Comparison of ENCODE assay signal across 14 mouse cellular contexts in genomic region chr15:64578991-64579390, GRCm38 (mm10).
DNase-seq lines count a peak whose midpoint lies in the region; ATAC-seq and TF ChIP-seq lines count a peak whose summit lies in the region.
"Had no signal": no experiment of that assay in that cellular context is flagged by ENCODE, and none has a peak within 500 bp of the region (broad histone marks: within the 10 kb centered on the region; RNA-seq: fewer than 3 reads in every experiment).

No protein-coding gene starts in this region.

- no peaks in the 10 kb centered on the region for H3K9me3 ChIP-seq in forebrain, embryonic 15.5 days
- no peaks in the 10 kb centered on the region for H3K9me3 ChIP-seq in forebrain, embryonic 14.5 days (replicated peaks; ENCODE audit: control insufficient read depth, low read length)
- H3K9me3 ChIP-seq in midbrain, embryonic 13.5 days: no peaks in the 10 kb centered on the region
- H3K9me3 ChIP-seq: heart, embryonic 10.5 days; liver, embryonic 13.5 days had no signal

- H3K4me1 ChIP-seq in forebrain, embryonic 15.5 days: no peaks in the 10 kb centered on the region
- H3K4me1 ChIP-seq in forebrain, embryonic 14.5 days (ENCODE audit: control insufficient read depth, insufficient read depth, low read length): no peaks in the 10 kb centered on the region
- peaks cover 7% of the 10 kb centered on the region for H3K4me1 ChIP-seq in midbrain, embryonic 13.5 days (replicated peaks)
- no peaks in the 10 kb centered on the region for H3K4me1 ChIP-seq in lung, adult 2 months (ENCODE audit: control insufficient read depth, insufficient read depth, low read length)
- H3K4me1 ChIP-seq: liver, embryonic 13.5 days had no signal

- H3K36me3 ChIP-seq in forebrain, embryonic 15.5 days: no peaks in the 10 kb centered on the region
- no peaks in the 10 kb centered on the region for H3K36me3 ChIP-seq in forebrain, embryonic 14.5 days (ENCODE audit: control insufficient read depth, insufficient read depth, low read length)
- H3K36me3 ChIP-seq in midbrain, embryonic 13.5 days: no peaks in the 10 kb centered on the region
- H3K36me3 ChIP-seq: heart, embryonic 10.5 days; liver, embryonic 13.5 days had no signal

- no peak overlapping the region for H3K4me2 ChIP-seq in forebrain, embryonic 15.5 days (replicated peaks)
- H3K4me2 ChIP-seq in forebrain, embryonic 14.5 days (ENCODE audit: low read length): no peak overlapping the region
- no peak overlapping the region for H3K4me2 ChIP-seq in midbrain, embryonic 13.5 days (replicated peaks)
- H3K4me2 ChIP-seq: liver, embryonic 13.5 days had no signal

- TF ChIP-seq CTCF in lung, adult 2 months (IDR thresholded peaks at IDR 0.05; ENCODE audit: insufficient read depth, low read length): no peak

- TF ChIP-seq POLR2A in lung, adult 2 months (IDR thresholded peaks at IDR 0.05; ENCODE audit: borderline replicate concordance, extremely low read depth, low read depth, low read length): no peak

- no peak overlapping the region for H3K9ac ChIP-seq in forebrain, embryonic 15.5 days (replicated peaks)
- H3K9ac ChIP-seq in forebrain, embryonic 14.5 days (ENCODE audit: low read length): no peak overlapping the region
- no peak overlapping the region for H3K9ac ChIP-seq in midbrain, embryonic 13.5 days (replicated peaks)
- H3K9ac ChIP-seq: liver, embryonic 13.5 days had no signal

- WGBS in forebrain, embryonic 15.5 days: 24% methylated on average over 4 of the region's 4 CpGs
- 39% methylated on average over 4 of the region's 4 CpGs for WGBS in forebrain, embryonic 14.5 days
- 50% methylated on average over 4 of the region's 4 CpGs for WGBS in midbrain, embryonic 13.5 days
- 33% methylated on average over 4 of the region's 4 CpGs for WGBS in lung, adult 2 months

- H3K4me3 ChIP-seq in forebrain, embryonic 15.5 days: no peak overlapping the region
- H3K4me3 ChIP-seq in forebrain, embryonic 14.5 days (ENCODE audit: low read depth, low read length): no peak overlapping the region
- no peak overlapping the region for H3K4me3 ChIP-seq in midbrain, embryonic 13.5 days (replicated peaks)
- H3K4me3 ChIP-seq in lung, adult 2 months (replicated peaks; ENCODE audit: extremely low read depth, low read depth, low read length): no peak overlapping the region
- H3K4me3 ChIP-seq: heart, embryonic 10.5 days; liver, embryonic 13.5 days had no signal

- ATAC-seq in forebrain, embryonic 15.5 days (replicated peaks): peak; percentile 38; the same call in 1 of the 2 replicates
- no peak for ATAC-seq in forebrain, embryonic 14.5 days
- ATAC-seq in midbrain, embryonic 13.5 days: peak; percentile 45; the same call in 1 of the 2 replicates
- ATAC-seq: activated CD4-positive, CD25-positive, alpha-beta regulatory T cell, adult 4 months had no signal

- no peaks in the 10 kb centered on the region for H3K27me3 ChIP-seq in forebrain, embryonic 15.5 days
- no peaks in the 10 kb centered on the region for H3K27me3 ChIP-seq in forebrain, embryonic 14.5 days (replicated peaks; ENCODE audit: control insufficient read depth, insufficient read depth, low read length)
- no peaks in the 10 kb centered on the region for H3K27me3 ChIP-seq in midbrain, embryonic 13.5 days
- H3K27me3 ChIP-seq: liver, embryonic 13.5 days had no signal

- H3K27ac ChIP-seq in forebrain, embryonic 15.5 days (replicated peaks): no peak overlapping the region
- H3K27ac ChIP-seq in forebrain, embryonic 14.5 days (ENCODE audit: low read depth, low read length): no peak overlapping the region
- no peak overlapping the region for H3K27ac ChIP-seq in midbrain, embryonic 13.5 days
- H3K27ac ChIP-seq: heart, embryonic 10.5 days; kidney, postnatal 0 days; liver, embryonic 13.5 days had no signal

- no peak for DNase-seq in forebrain, embryonic 14.5 days (ENCODE audit: low spot score)
- peak; percentile 42 for DNase-seq in embryo, embryonic 10.5 days (ENCODE audit: low spot score)
- DNase-seq in forelimb bud, embryonic 11.5 days (ENCODE audit: low read depth, low spot score): peak; percentile 55
- no peak for DNase-seq in spleen, postnatal 10 days (ENCODE audit: low spot score in 2 of 2)
- DNase-seq in lung, adult 2 months: no peak
- no peak for DNase-seq in thymus, postnatal 0 days (ENCODE audit: low spot score)
- DNase-seq: cerebellum, postnatal 36 days; liver, embryonic 13.5 days; right cerebral cortex, postnatal 25 days had no signal

Comparison
In these comparisons a context has a peak if more than half of its experiments do, and no peak if none do; other contexts are left out.
1. DNase-seq: peak in embryo, embryonic 10.5 days (single experiment) and forelimb bud, embryonic 11.5 days (single experiment); none in forebrain, embryonic 14.5 days (single experiment), spleen, postnatal 10 days (0 of 2), lung, adult 2 months (single experiment) and thymus, postnatal 0 days (single experiment).